42 mouse cellular contexts compared by ENCODE assay signal in genomic region chr14:51507416-51507815, GRCm38 (mm10). TPM values are rescaled to one million over a fixed set of nuclear protein-coding genes. Genes with fewer than 3 reads are reported as not detected.
"Had no signal": no experiment of that assay in that cellular context is flagged by ENCODE, and none has a peak within 500 bp of the region (broad histone marks: within the 10 kb centered on the region; RNA-seq: fewer than 3 reads in every experiment).

No protein-coding gene starts in this region.

- H3K9me3 ChIP-seq: heart, embryonic 10.5 days; heart, embryonic 12.5 days; hindbrain, embryonic 12.5 days; kidney, embryonic 15.5 days; limb, embryonic 13.5 days; limb, embryonic 15.5 days; liver, embryonic 12.5 days had no signal

- H3K4me2 ChIP-seq: heart, embryonic 12.5 days; hindbrain, embryonic 12.5 days; hindbrain, embryonic 14.5 days; kidney, embryonic 15.5 days; limb, embryonic 13.5 days; limb, embryonic 15.5 days; liver, embryonic 12.5 days had no signal

- H3K36me3 ChIP-seq: heart, embryonic 10.5 days; heart, embryonic 12.5 days; hindbrain, embryonic 12.5 days; kidney, embryonic 15.5 days; limb, embryonic 13.5 days; limb, embryonic 15.5 days; liver, embryonic 12.5 days had no signal

- H3K27me3 ChIP-seq: heart, embryonic 12.5 days; hindbrain, embryonic 12.5 days; kidney, embryonic 15.5 days; limb, embryonic 13.5 days; limb, embryonic 15.5 days; liver, embryonic 12.5 days had no signal

- H3K9ac ChIP-seq: heart, embryonic 12.5 days; hindbrain, embryonic 12.5 days; hindbrain, embryonic 14.5 days; kidney, embryonic 15.5 days; limb, embryonic 13.5 days; limb, embryonic 15.5 days; liver, embryonic 12.5 days had no signal

- H3K4me3 ChIP-seq: gastrocnemius, adult 2 months; heart, embryonic 10.5 days; heart, embryonic 12.5 days; hindbrain, embryonic 12.5 days; kidney, embryonic 15.5 days; limb, embryonic 13.5 days; limb, embryonic 15.5 days; liver, embryonic 12.5 days had no signal

- ATAC-seq: hindbrain, postnatal 0 days; intestine, embryonic 16.5 days; liver, embryonic 12.5 days had no signal

- H3K4me1 ChIP-seq: heart, embryonic 10.5 days; heart, embryonic 12.5 days; hindbrain, embryonic 12.5 days; kidney, embryonic 15.5 days; limb, embryonic 13.5 days; limb, embryonic 15.5 days; liver, embryonic 12.5 days had no signal

- DNase-seq: gastrocnemius, adult 2 months; gastrocnemius, postnatal 10 days; gastrocnemius, postnatal 25 days; heart, adult 18-20 months; heart, postnatal 10 days; kidney, adult 11 months; kidney, adult 2 months; kidney, adult 9 months; kidney, postnatal 14 days; kidney, postnatal 36 days; layer of hippocampus, adult 9-11 months; layer of hippocampus, postnatal 36 days; left cerebral cortex, postnatal 4 days had no signal

- H3K27ac ChIP-seq: gastrocnemius, adult 2 months; heart, embryonic 10.5 days; hindbrain, embryonic 12.5 days; hindbrain, embryonic 14.5 days; hindbrain, postnatal 0 days; kidney, embryonic 15.5 days; kidney, postnatal 0 days; limb, embryonic 13.5 days; limb, embryonic 15.5 days; liver, embryonic 12.5 days had no signal

RNA-seq across cellular contexts. Expression of gene Gm5622, which starts 45.2 kb away (rescaled TPM):
- total RNA-seq: gastrocnemius, adult 2 months; gastrocnemius, postnatal 10 days; gastrocnemius, postnatal 25 days; gastrocnemius, postnatal 4 days; granulocyte monocyte progenitor cell, adult 5-6 weeks; heart, adult 18-20 months; heart, adult 8-10 months; heart, postnatal 10 days; heart, postnatal 25 days; hematopoietic stem cell, adult 5-6 weeks; hindbrain, postnatal 0 days; layer of hippocampus, adult 18-20 months; layer of hippocampus, adult 8-10 months; layer of hippocampus, postnatal 14 days; layer of hippocampus, postnatal 36 days; left cerebral cortex, adult 18-20 months; left cerebral cortex, adult 8-10 months; left cerebral cortex, postnatal 10 days; left cerebral cortex, postnatal 25 days; left cerebral cortex, postnatal 4 days had no signal
- polyA plus RNA-seq: frontal cortex, adult 2 months; heart, embryonic 12.5 days; heart, embryonic 16.5 days; hindbrain, embryonic 12.5 days; hindbrain, embryonic 14.5 days; hindbrain, postnatal 0 days; intestine, embryonic 14.5 days; intestine, embryonic 16.5 days; kidney, adult 2 months; kidney, embryonic 15.5 days; kidney, postnatal 0 days; large intestine, adult 2 months; limb, embryonic 11.5 days; limb, embryonic 13.5 days; limb, embryonic 15.5 days; liver, embryonic 12.5 days had no signal

RNA-seq across cellular contexts. Expression of gene Vmn2r89, which starts 55.8 kb away (rescaled TPM):
- total RNA-seq: gastrocnemius, adult 2 months; gastrocnemius, postnatal 10 days; gastrocnemius, postnatal 25 days; gastrocnemius, postnatal 4 days; granulocyte monocyte progenitor cell, adult 5-6 weeks; heart, adult 18-20 months; heart, adult 8-10 months; heart, postnatal 10 days; heart, postnatal 25 days; hematopoietic stem cell, adult 5-6 weeks; hindbrain, postnatal 0 days; layer of hippocampus, adult 18-20 months; layer of hippocampus, adult 8-10 months; layer of hippocampus, postnatal 14 days; layer of hippocampus, postnatal 36 days; left cerebral cortex, adult 18-20 months; left cerebral cortex, adult 8-10 months; left cerebral cortex, postnatal 10 days; left cerebral cortex, postnatal 25 days; left cerebral cortex, postnatal 4 days had no signal
- polyA plus RNA-seq: frontal cortex, adult 2 months; heart, embryonic 10.5 days; heart, embryonic 12.5 days; heart, embryonic 14.5 days; heart, embryonic 16.5 days; hindbrain, embryonic 12.5 days; hindbrain, embryonic 14.5 days; hindbrain, postnatal 0 days; intestine, embryonic 14.5 days; intestine, embryonic 16.5 days; kidney, adult 2 months; kidney, embryonic 15.5 days; kidney, postnatal 0 days; large intestine, adult 2 months; limb, embryonic 11.5 days; limb, embryonic 13.5 days; limb, embryonic 15.5 days; liver, embryonic 12.5 days had no signal
